Comparison of ENCODE assay signal across 26 mouse cellular contexts in genomic region chr13:59648598-59648997, GRCm38 (mm10). TPM values are rescaled to one million over a fixed set of nuclear protein-coding genes. Genes with fewer than 3 reads are reported as not detected.
DNase-seq lines count a peak whose midpoint lies in the region; ATAC-seq and TF ChIP-seq lines count a peak whose summit lies in the region.
"Had no signal": no experiment of that assay in that cellular context is flagged by ENCODE, and none has a peak within 500 bp of the region (broad histone marks: within the 10 kb centered on the region; RNA-seq: fewer than 3 reads in every experiment).

No protein-coding gene starts in this region.

- H3K4me3 ChIP-seq in forebrain, embryonic 12.5 days (replicated peaks): no peak overlapping the region
- no peak overlapping the region for H3K4me3 ChIP-seq in forebrain, postnatal 0 days (ENCODE audit: low read depth, low read length)
- H3K4me3 ChIP-seq: embryonic facial prominence, embryonic 10.5 days; forebrain, embryonic 10.5 days; forebrain, embryonic 15.5 days; heart, embryonic 13.5 days; hindbrain, embryonic 15.5 days had no signal

- ATAC-seq in forebrain, embryonic 12.5 days (ENCODE audit: low FRiP score): no peak
- no peak for ATAC-seq in forebrain, postnatal 0 days
- ATAC-seq: forebrain, embryonic 15.5 days had no signal

- H3K4me2 ChIP-seq in forebrain, embryonic 12.5 days: no peak overlapping the region
- H3K4me2 ChIP-seq in forebrain, postnatal 0 days (ENCODE audit: low read depth): no peak overlapping the region
- H3K4me2 ChIP-seq: forebrain, embryonic 15.5 days; heart, embryonic 13.5 days; hindbrain, embryonic 15.5 days had no signal

- 91% methylated on average over 6 of the region's 6 CpGs for WGBS in forebrain, embryonic 12.5 days
- WGBS in forebrain, postnatal 0 days: 86% methylated on average over 6 of the region's 6 CpGs

- H3K9ac ChIP-seq in forebrain, embryonic 12.5 days: 0 out of 2 replicates have a peak overlapping the region, but pooled peaks have one; percentile 4
- H3K9ac ChIP-seq in forebrain, postnatal 0 days: no peak overlapping the region
- H3K9ac ChIP-seq: forebrain, embryonic 15.5 days; heart, embryonic 13.5 days; hindbrain, embryonic 15.5 days had no signal

- H3K9me3 ChIP-seq in forebrain, embryonic 12.5 days: no peaks in the 10 kb centered on the region
- no peaks in the 10 kb centered on the region for H3K9me3 ChIP-seq in forebrain, postnatal 0 days (ENCODE audit: low read length)
- H3K9me3 ChIP-seq: embryonic facial prominence, embryonic 10.5 days; forebrain, embryonic 10.5 days; forebrain, embryonic 15.5 days; heart, embryonic 13.5 days; hindbrain, embryonic 15.5 days had no signal

- no peak overlapping the region for H3K27ac ChIP-seq in forebrain, embryonic 12.5 days
- H3K27ac ChIP-seq in forebrain, postnatal 0 days (ENCODE audit: low read depth, low read length): no peak overlapping the region
- H3K27ac ChIP-seq: embryonic facial prominence, embryonic 10.5 days; forebrain, embryonic 10.5 days; forebrain, embryonic 15.5 days; heart, embryonic 13.5 days; hindbrain, embryonic 15.5 days had no signal

- no peak for DNase-seq in forebrain, postnatal 0 days
- peak; percentile 68 to 70 for DNase-seq in cerebellum, adult 18-20 months
- peak; percentile 78 for DNase-seq in cerebellum, adult 9-11 months
- peak; percentile 68 to 70 for DNase-seq in cerebellum, postnatal 36 days
- no peak for DNase-seq in layer of hippocampus, adult 11-12 months (ENCODE audit: low spot score)
- no peak for DNase-seq in layer of hippocampus, postnatal 36 days
- no peak for DNase-seq in left cerebral cortex, postnatal 4 days
- DNase-seq: adrenal gland, postnatal 14 days; gastrocnemius, postnatal 36 days; heart, adult 11 months; heart, postnatal 36 days; kidney, adult 2 months had no signal

- H3K27me3 ChIP-seq in forebrain, embryonic 12.5 days: no peaks in the 10 kb centered on the region
- no peaks in the 10 kb centered on the region for H3K27me3 ChIP-seq in forebrain, postnatal 0 days (ENCODE audit: insufficient read depth, low read length)
- H3K27me3 ChIP-seq: forebrain, embryonic 15.5 days; heart, embryonic 13.5 days; hindbrain, embryonic 15.5 days had no signal

- intact Hi-C loops in left cerebral cortex, postnatal 4 days (cut with DNase I): no loop called here

- peaks cover 27% of the 10 kb centered on the region for H3K4me1 ChIP-seq in forebrain, embryonic 12.5 days
- peaks cover 10% of the 10 kb centered on the region; the same call in 1 of the 2 replicates for H3K4me1 ChIP-seq in forebrain, postnatal 0 days (ENCODE audit: insufficient read depth)

- no peak for TF ChIP-seq CTCF in forebrain, postnatal 0 days (IDR thresholded peaks at IDR 0.05; ENCODE audit: low read depth)

- peaks cover 64% of the 10 kb centered on the region for H3K36me3 ChIP-seq in forebrain, embryonic 12.5 days (replicated peaks)
- peaks cover 19% of the 10 kb centered on the region; the same call in 1 of the 2 replicates for H3K36me3 ChIP-seq in forebrain, postnatal 0 days (ENCODE audit: insufficient read depth)
- H3K36me3 ChIP-seq: hindbrain, embryonic 15.5 days had no signal

RNA-seq across cellular contexts. Expression of gene Golm1, which starts 27.0 kb away (rescaled TPM):
- 109 and 114 TPM in 2 replicates for polyA plus RNA-seq in forebrain, embryonic 12.5 days (2016; fragmentation: Nextera tagmentation; extraction: Ambion mirVana)
- total RNA-seq in forebrain, postnatal 0 days (2014; rRNA removed): 22.1 and 23.2 TPM in 2 replicates
- polyA plus RNA-seq in forebrain, postnatal 0 days (2015; fragmentation: Nextera tagmentation; extraction: Ambion mirVana): 16.8 and 18.6 TPM in 2 replicates
- total RNA-seq in layer of hippocampus, postnatal 36 days (2021): 10 to 100 TPM; 64.3 to 74.2 TPM
- total RNA-seq in left cerebral cortex, postnatal 4 days (2021): 10 to 100 TPM; 15.5 to 16.5 TPM

RNA-seq across cellular contexts. Expression of gene 4921517D22Rik, which starts 45.3 kb away (rescaled TPM):
- not detected in 2 replicates for polyA plus RNA-seq in forebrain, embryonic 12.5 days (2016; fragmentation: Nextera tagmentation; extraction: Ambion mirVana)
- not detected in 2 replicates for total RNA-seq in forebrain, postnatal 0 days (2014; rRNA removed)
- not detected in 2 replicates for polyA plus RNA-seq in forebrain, postnatal 0 days (2015; fragmentation: Nextera tagmentation; extraction: Ambion mirVana)
- not detected for total RNA-seq in layer of hippocampus, postnatal 36 days (2021)
- not detected for total RNA-seq in left cerebral cortex, postnatal 4 days (2021)
- total RNA-seq: adrenal gland, adult 18-20 months; adrenal gland, postnatal 14 days; gastrocnemius, adult 8-10 months; gastrocnemius, postnatal 36 days; heart, postnatal 36 days; MEL had no signal
- polyA plus RNA-seq: C2C12; embryonic facial prominence, embryonic 10.5 days; embryonic facial prominence, embryonic 14.5 days; forebrain, embryonic 10.5 days; forebrain, embryonic 15.5 days; heart, embryonic 13.5 days; heart, postnatal 0 days; hindbrain, embryonic 11.5 days; hindbrain, embryonic 15.5 days; intestine, embryonic 16.5 days; kidney, adult 2 months had no signal

Comparison
In these comparisons a context has a peak if more than half of its experiments do, and no peak if none do; other contexts are left out.
1. DNase-seq: peak in cerebellum, adult 18-20 months (2 of 2), cerebellum, adult 9-11 months (single experiment) and cerebellum, postnatal 36 days (2 of 2); none in forebrain, postnatal 0 days (single experiment), layer of hippocampus, adult 11-12 months (single experiment), layer of hippocampus, postnatal 36 days (0 of 2) and left cerebral cortex, postnatal 4 days (single experiment).